Mouse (Mus musculus): ENCODE results near the gene Phex. TPM values are rescaled to one million over a fixed set of nuclear protein-coding genes. Genes with fewer than 3 reads are reported as not detected.
A peak's percentile ranks its signal among the peaks of the same experiment; 100 is the strongest.

The Phex gene
- 0.49 and 0.58 TPM in 2 replicates for total RNA-seq (2017)

- ATAC-seq (ENCODE audit: extremely low read depth, insufficient number of reproducible peaks, low FRiP score, poor library complexity, severe bottlenecking) = no peak
Measured at GRCm38 (mm10) chrX:157415212-157415611, at the start of gene Phex. TSS of gene Phex (minus strand) at chrX:157415312.

- ATAC-seq (ENCODE audit: extremely low read depth, insufficient number of reproducible peaks, low FRiP score, poor library complexity, severe bottlenecking) = no peak
Measured at GRCm38 (mm10) chrX:157462716-157463115, 47.6 kb upstream of the Phex start.

GRCm38 (mm10) chrX:157454430-157454829, 39.3 kb upstream of the Phex start:
- ATAC-seq (ENCODE audit: extremely low read depth, insufficient number of reproducible peaks, low FRiP score, poor library complexity, severe bottlenecking) = peak; percentile 51; the same call in 1 of the 2 replicates

GRCm38 (mm10) chrX:157449000-157449399, 33.9 kb upstream of the Phex start:
- ATAC-seq (ENCODE audit: extremely low read depth, insufficient number of reproducible peaks, low FRiP score, poor library complexity, severe bottlenecking) = no peak

GRCm38 (mm10) chrX:157447431-157447830, 32.3 kb upstream of the Phex start:
- ATAC-seq (ENCODE audit: extremely low read depth, insufficient number of reproducible peaks, low FRiP score, poor library complexity, severe bottlenecking) = no peak

GRCm38 (mm10) chrX:157434768-157435167, 19.7 kb upstream of the Phex start:
- ATAC-seq (ENCODE audit: extremely low read depth, insufficient number of reproducible peaks, low FRiP score, poor library complexity, severe bottlenecking) = no peak

- ATAC-seq (ENCODE audit: extremely low read depth, insufficient number of reproducible peaks, low FRiP score, poor library complexity, severe bottlenecking) = no peak
Measured at GRCm38 (mm10) chrX:157419451-157419850, 4.3 kb upstream of the Phex start.

- ATAC-seq (ENCODE audit: extremely low read depth, insufficient number of reproducible peaks, low FRiP score, poor library complexity, severe bottlenecking) = no peak
Measured at GRCm38 (mm10) chrX:157404919-157405318, 10.2 kb downstream of the Phex start.

GRCm38 (mm10) chrX:157391241-157391640, 23.9 kb downstream of the Phex start:
- ATAC-seq (ENCODE audit: extremely low read depth, insufficient number of reproducible peaks, low FRiP score, poor library complexity, severe bottlenecking) = no peak

- ATAC-seq (ENCODE audit: extremely low read depth, insufficient number of reproducible peaks, low FRiP score, poor library complexity, severe bottlenecking) = no peak
Measured at GRCm38 (mm10) chrX:157390102-157390501, 25.0 kb downstream of the Phex start.

- no peak for ATAC-seq (ENCODE audit: extremely low read depth, insufficient number of reproducible peaks, low FRiP score, poor library complexity, severe bottlenecking)
Measured at GRCm38 (mm10) chrX:157388419-157388818, 26.7 kb downstream of the Phex start.

GRCm38 (mm10) chrX:157387025-157387424, 28.1 kb downstream of the Phex start:
- no peak for ATAC-seq (ENCODE audit: extremely low read depth, insufficient number of reproducible peaks, low FRiP score, poor library complexity, severe bottlenecking)

- ATAC-seq (ENCODE audit: extremely low read depth, insufficient number of reproducible peaks, low FRiP score, poor library complexity, severe bottlenecking) = no peak
Measured at GRCm38 (mm10) chrX:157378822-157379221, 36.3 kb downstream of the Phex start.

GRCm38 (mm10) chrX:157377456-157377855, 37.7 kb downstream of the Phex start:
- ATAC-seq (ENCODE audit: extremely low read depth, insufficient number of reproducible peaks, low FRiP score, poor library complexity, severe bottlenecking) = no peak

- no peak for ATAC-seq (ENCODE audit: extremely low read depth, insufficient number of reproducible peaks, low FRiP score, poor library complexity, severe bottlenecking)
Measured at GRCm38 (mm10) chrX:157373873-157374272, 41.2 kb downstream of the Phex start.

- ATAC-seq (ENCODE audit: extremely low read depth, insufficient number of reproducible peaks, low FRiP score, poor library complexity, severe bottlenecking) = no peak
Measured at GRCm38 (mm10) chrX:157369166-157369565, 45.9 kb downstream of the Phex start.

GRCm38 (mm10) chrX:157355521-157355920, 59.6 kb downstream of the Phex start:
- no peak for ATAC-seq (ENCODE audit: extremely low read depth, insufficient number of reproducible peaks, low FRiP score, poor library complexity, severe bottlenecking)

GRCm38 (mm10) chrX:157346201-157346600, 68.9 kb downstream of the Phex start:
- ATAC-seq (ENCODE audit: extremely low read depth, insufficient number of reproducible peaks, low FRiP score, poor library complexity, severe bottlenecking) = no peak

GRCm38 (mm10) chrX:157334726-157335125, 80.4 kb downstream of the Phex start:
- no peak for ATAC-seq (ENCODE audit: extremely low read depth, insufficient number of reproducible peaks, low FRiP score, poor library complexity, severe bottlenecking)

- ATAC-seq (ENCODE audit: extremely low read depth, insufficient number of reproducible peaks, low FRiP score, poor library complexity, severe bottlenecking) = no peak
Measured at GRCm38 (mm10) chrX:157329821-157330220, 85.3 kb downstream of the Phex start.

GRCm38 (mm10) chrX:157328396-157328795, 86.7 kb downstream of the Phex start:
- no peak for ATAC-seq (ENCODE audit: extremely low read depth, insufficient number of reproducible peaks, low FRiP score, poor library complexity, severe bottlenecking)

- no peak for ATAC-seq (ENCODE audit: extremely low read depth, insufficient number of reproducible peaks, low FRiP score, poor library complexity, severe bottlenecking)
Measured at GRCm38 (mm10) chrX:157327756-157328155, 87.4 kb downstream of the Phex start.

Data from neutrophil, adult 5-6 weeks (primary cell).